In genomic region chr15:13434608-13435007, GRCm38 (mm10) we compare ENCODE assay signal across 27 mouse cellular contexts.
DNase-seq lines count a peak whose midpoint lies in the region; ATAC-seq and TF ChIP-seq lines count a peak whose summit lies in the region.
"Had no signal": no experiment of that assay in that cellular context is flagged by ENCODE, and none has a peak within 500 bp of the region (broad histone marks: within the 10 kb centered on the region; RNA-seq: fewer than 3 reads in every experiment).

No protein-coding gene starts in this region.

- 51% methylated on average over 1 of the region's 1 CpGs for WGBS in lung, embryonic 14.5 days
- 84% methylated on average over 1 of the region's 1 CpGs for WGBS in forebrain, postnatal 0 days

- no peak for TF ChIP-seq RAD21 in CH12.LX (IDR thresholded peaks at IDR 0.05; ENCODE audit: low read depth, low read length)

- peak; percentile 24 for DNase-seq in lung, embryonic 14.5 days
- no peak for DNase-seq in lung, postnatal 4 days
- DNase-seq in CH12.LX (ENCODE audit: extremely low read depth) (no peak), ZHBTc4 (ENCODE audit: low read depth, low spot score) (peak; percentile 17)
- DNase-seq in Muller cell, postnatal 12 days (ENCODE audit: inconsistent ontology term): peak; percentile 11
- DNase-seq in forebrain, postnatal 0 days: no peak
- no peak for DNase-seq in heart, adult 11 months
- DNase-seq: adrenal gland, adult 2 months; adrenal gland, postnatal 10 days; adrenal gland, postnatal 25 days; B cell, adult 2 months; cerebellum, adult 11 months; cerebellum, adult 18-20 months; cerebellum, adult 8-10 months; cerebellum, adult 9-11 months; cerebellum, postnatal 14 days; cerebellum, postnatal 36 days; embryo, embryonic 11 days had no signal

- dilution Hi-C loops in CH12.LX (cut with MboI; ENCODE audit: extremely low pct_ligation_motif_present, extremely low pct_unique_long_range_greater_than_20kb, low sequenced_read_pairs): no loop called here

- H3K4me3 ChIP-seq in lung, embryonic 14.5 days (ENCODE audit: low read depth, low read length): no peak overlapping the region
- no peak overlapping the region for H3K4me3 ChIP-seq in CH12.LX (replicated peaks in 1 of 3; ENCODE audit: low read depth in 2 of 3, low read length in 2 of 3, poor library complexity in 1 of 3)
- H3K4me3 ChIP-seq in forebrain, postnatal 0 days (ENCODE audit: low read depth, low read length): no peak overlapping the region
- H3K4me3 ChIP-seq: embryonic facial prominence, embryonic 13.5 days; embryonic facial prominence, embryonic 15.5 days; erythroblast, embryonic 14.5 days; forebrain, embryonic 10.5 days; forebrain, embryonic 12.5 days had no signal

- no peak for TF ChIP-seq EP300 in CH12.LX (IDR thresholded peaks at IDR 0.05; ENCODE audit: low read length)

- H3K9me3 ChIP-seq in lung, embryonic 14.5 days (ENCODE audit: low read depth, low read length): no peaks in the 10 kb centered on the region
- no peaks in the 10 kb centered on the region for H3K9me3 ChIP-seq in CH12.LX (replicated peaks; ENCODE audit: low read length)
- no peaks in the 10 kb centered on the region for H3K9me3 ChIP-seq in forebrain, postnatal 0 days (ENCODE audit: low read length)
- H3K9me3 ChIP-seq: embryonic facial prominence, embryonic 13.5 days; embryonic facial prominence, embryonic 15.5 days; forebrain, embryonic 10.5 days; forebrain, embryonic 12.5 days; G1E had no signal

- TF ChIP-seq POLR2A in CH12.LX (IDR thresholded peaks at IDR 0.05; ENCODE audit: low read depth, low read length): no peak

- no peak overlapping the region for H3K27ac ChIP-seq in lung, embryonic 14.5 days (ENCODE audit: low read depth)
- no peak overlapping the region for H3K27ac ChIP-seq in CH12.LX (ENCODE audit: insufficient read depth, low read depth)
- H3K27ac ChIP-seq in forebrain, postnatal 0 days (ENCODE audit: low read depth, low read length): no peak overlapping the region
- H3K27ac ChIP-seq: embryonic facial prominence, embryonic 13.5 days; embryonic facial prominence, embryonic 15.5 days; forebrain, embryonic 10.5 days; forebrain, embryonic 12.5 days had no signal

- H3K79me2 ChIP-seq in CH12.LX (replicated peaks; ENCODE audit: control insufficient read depth, extremely low read depth, insufficient read depth, poor library complexity, severe bottlenecking): no peaks in the 10 kb centered on the region; the same call in 1 of the 2 replicates

- H3K36me3 ChIP-seq in lung, embryonic 14.5 days (ENCODE audit: insufficient read depth): no peaks in the 10 kb centered on the region
- no peaks in the 10 kb centered on the region for H3K36me3 ChIP-seq in CH12.LX (replicated peaks in 1 of 2; ENCODE audit: control insufficient read depth in 1 of 2, insufficient read depth in 1 of 2, low read length in 1 of 2)
- H3K36me3 ChIP-seq in forebrain, postnatal 0 days (ENCODE audit: insufficient read depth): no peaks in the 10 kb centered on the region
- H3K36me3 ChIP-seq: embryonic facial prominence, embryonic 13.5 days; embryonic facial prominence, embryonic 15.5 days; forebrain, embryonic 10.5 days; forebrain, embryonic 12.5 days; G1E had no signal

- H3K4me1 ChIP-seq in lung, embryonic 14.5 days (ENCODE audit: insufficient read depth): no peaks in the 10 kb centered on the region
- peaks cover 0 to 5% of the 10 kb centered on the region in 2 experiments; a peak in 2 of 4 replicates for H3K4me1 ChIP-seq in CH12.LX (ENCODE audit: control insufficient read depth in 1 of 2, insufficient read depth in 2 of 2)
- H3K4me1 ChIP-seq in forebrain, postnatal 0 days (ENCODE audit: insufficient read depth): no peaks in the 10 kb centered on the region
- H3K4me1 ChIP-seq: embryonic facial prominence, embryonic 13.5 days; embryonic facial prominence, embryonic 15.5 days; forebrain, embryonic 10.5 days; forebrain, embryonic 12.5 days had no signal

- no peak overlapping the region for H3K9ac ChIP-seq in lung, embryonic 14.5 days
- no peak overlapping the region for H3K9ac ChIP-seq in CH12.LX (ENCODE audit: insufficient read depth, low read depth)
- no peak overlapping the region for H3K9ac ChIP-seq in forebrain, postnatal 0 days
- H3K9ac ChIP-seq: embryonic facial prominence, embryonic 13.5 days; embryonic facial prominence, embryonic 15.5 days; forebrain, embryonic 12.5 days had no signal

- H3K4me2 ChIP-seq in lung, embryonic 14.5 days: no peak overlapping the region
- no peak overlapping the region for H3K4me2 ChIP-seq in CH12.LX (ENCODE audit: insufficient read depth, low read depth, poor library complexity, severe bottlenecking)
- no peak overlapping the region for H3K4me2 ChIP-seq in forebrain, postnatal 0 days (ENCODE audit: low read depth)
- H3K4me2 ChIP-seq: embryonic facial prominence, embryonic 13.5 days; embryonic facial prominence, embryonic 15.5 days; forebrain, embryonic 12.5 days had no signal

- no peak for TF ChIP-seq CTCF in lung, embryonic 14.5 days (IDR thresholded peaks at IDR 0.05; ENCODE audit: low read depth)
- no peak for TF ChIP-seq CTCF in CH12.LX (conservative IDR thresholded peaks at IDR 0.05 in 1 of 2, IDR thresholded peaks at IDR 0.05 in 1 of 2; ENCODE audit: low read depth in 2 of 2, low read length in 2 of 2)
- no peak for TF ChIP-seq CTCF in forebrain, postnatal 0 days (IDR thresholded peaks at IDR 0.05; ENCODE audit: low read depth)

- in situ Hi-C loops in CH12.LX (cut with MboI; ENCODE audit: low pct_ligation_motif_present, low pct_unique_long_range_greater_than_20kb, low sequenced_read_pairs): no loop called here

- H3K27me3 ChIP-seq in lung, embryonic 14.5 days (ENCODE audit: insufficient read depth, low read length): no peaks in the 10 kb centered on the region
- no peaks in the 10 kb centered on the region for H3K27me3 ChIP-seq in CH12.LX (replicated peaks)
- H3K27me3 ChIP-seq in forebrain, postnatal 0 days (ENCODE audit: insufficient read depth, low read length): no peaks in the 10 kb centered on the region
- H3K27me3 ChIP-seq: embryonic facial prominence, embryonic 13.5 days; embryonic facial prominence, embryonic 15.5 days; forebrain, embryonic 12.5 days had no signal

- ATAC-seq in lung, embryonic 14.5 days (ENCODE audit: insufficient read depth): peak; percentile 60; the same call in 1 of the 2 replicates
- no peak for ATAC-seq in forebrain, postnatal 0 days
- ATAC-seq: CD4-positive, CD25-positive, alpha-beta regulatory T cell, adult 4 months; forebrain, embryonic 14.5 days; forebrain, embryonic 16.5 days had no signal

TF ChIP-seq in CH12.LX, 34 proteins besides CTCF, POLR2A, EP300 and RAD21:
- TF ChIP-seq NRF1 (IDR thresholded peaks at IDR 0.05; ENCODE audit: low read depth, low read length) (no peak), HCFC1 (IDR thresholded peaks at IDR 0.05; ENCODE audit: low read depth, low read length) (0 out of 2 replicates have a peak, but pooled peaks have one; percentile 20)

Comparison
In these comparisons a context has a peak if more than half of its experiments do, and no peak if none do; other contexts are left out.
1. DNase-seq: peak in lung, embryonic 14.5 days (single experiment), Muller cell, postnatal 12 days (single experiment) and ZHBTc4 (single experiment); none in lung, postnatal 4 days (0 of 2), CH12.LX (single experiment), forebrain, postnatal 0 days (single experiment) and heart, adult 11 months (single experiment).